Mouse (Mus musculus) liver, postnatal 0 days (tissue): ENCODE results near the gene Chn2.

ENCODE experiments used
- CTCF ChIP-seq: sonication (generic); IDR thresholded peaks from 2 replicates; pipeline ENCODE4 v1.5.1; 2016; ENCODE audit warnings: antibody characterized with exemption, low read depth
- EP300 ChIP-seq: IDR thresholded peaks from 2 replicates; pipeline ENCODE4 v1.6.1; 2016; ENCODE audit warnings: antibody characterized with exemption, low read depth, mild to moderate bottlenecking

DNA sequence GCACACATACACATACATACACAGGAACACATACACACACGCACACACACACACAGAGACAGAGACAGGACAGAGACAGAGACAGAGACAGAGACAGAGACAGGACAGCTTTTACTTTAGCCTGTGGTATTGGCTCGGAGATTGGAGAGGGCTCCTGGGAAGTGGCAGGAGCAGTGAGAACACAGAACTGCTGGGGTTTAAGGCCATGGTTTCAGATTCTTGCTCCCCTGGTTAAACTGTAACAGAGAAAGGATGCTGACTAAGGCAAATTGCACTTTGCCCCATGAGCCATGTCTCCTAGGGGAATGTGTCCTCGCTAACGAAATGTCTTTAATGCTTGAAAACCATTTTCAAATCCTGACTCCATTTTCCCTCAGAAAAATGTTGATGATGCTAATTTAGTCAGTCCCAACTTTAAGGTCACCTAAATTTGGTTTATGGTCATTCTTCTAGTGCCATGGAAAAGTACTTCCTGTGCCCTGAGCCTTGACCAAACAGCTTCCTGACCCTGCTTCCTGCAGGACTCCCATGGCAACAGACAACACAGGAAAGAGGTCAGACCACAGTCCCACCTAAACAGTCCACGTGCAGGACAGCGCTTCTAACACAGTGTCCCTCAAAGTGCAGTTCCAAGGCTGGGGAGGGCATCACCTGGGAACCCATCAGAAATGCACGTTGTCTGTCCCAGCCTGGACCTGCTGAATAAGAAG, 163.1 kb downstream of the Chn2 start:
- TF ChIP-seq CTCF (no peak), EP300 (0 out of 2 replicates have a peak, but pooled peaks have one; percentile 7)
